Mouse (Mus musculus): ENCODE measurements around the gene Trim38.

DNA sequence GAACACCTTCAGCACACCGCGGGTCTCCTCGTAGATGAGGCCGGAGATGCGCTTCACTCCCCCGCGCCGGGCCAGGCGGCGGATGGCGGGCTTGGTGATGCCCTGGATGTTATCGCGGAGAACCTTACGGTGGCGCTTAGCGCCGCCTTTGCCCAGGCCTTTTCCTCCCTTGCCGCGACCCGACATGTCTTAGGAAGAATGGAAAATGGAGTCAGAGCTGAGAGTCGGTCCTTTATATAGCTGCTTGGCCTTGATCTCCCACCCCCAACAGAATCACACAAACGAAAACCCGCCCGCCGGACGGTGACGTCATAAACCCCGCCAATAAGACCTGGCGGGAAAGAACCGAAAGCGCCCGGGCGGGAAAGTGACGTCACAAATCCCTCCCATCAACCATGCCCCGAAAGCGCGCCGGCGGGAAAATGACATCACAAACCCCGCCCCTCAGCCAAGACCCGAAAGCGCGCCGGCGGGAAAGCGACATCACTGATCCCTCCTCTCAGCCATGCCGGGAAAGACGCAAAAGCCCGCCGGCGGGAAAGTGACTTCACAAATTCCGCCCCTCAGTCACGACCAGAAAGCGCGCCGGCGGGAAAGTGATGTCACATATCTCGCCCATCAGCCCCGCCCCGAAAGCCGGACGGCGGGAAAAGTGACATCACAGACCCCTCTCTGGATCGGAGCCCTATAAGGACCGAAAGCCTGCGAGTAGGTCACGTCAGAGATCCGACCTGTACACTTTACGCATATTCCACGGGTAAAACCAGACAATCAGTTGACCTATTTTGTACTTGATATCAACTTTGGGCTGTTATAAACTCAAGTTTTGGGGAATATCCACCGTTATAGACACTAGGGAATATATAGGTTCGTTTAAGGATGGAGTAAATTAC lies 8.5 kb upstream of the Trim38 start, which contains the start of gene Hist1h4a:
- TF ChIP-seq CTCF (conservative IDR thresholded peaks at IDR 0.05 in 1 of 2, IDR thresholded peaks at IDR 0.05 in 1 of 2; ENCODE audit: low read depth in 2 of 2, low read length in 2 of 2) (no peak), UBTF (IDR thresholded peaks at IDR 0.05; ENCODE audit: low read depth, low read length) (peak; percentile 81; the same call in 1 of the 2 replicates), E2F4 (IDR thresholded peaks at IDR 0.05; ENCODE audit: insufficient replicate concordance, low read depth, low read length) (peak; percentile 100), ELF1 (IDR thresholded peaks at IDR 0.05; ENCODE audit: low read depth, low read length) (peak; percentile 54)
